Comparison of ENCODE assay signal across 8 mouse cellular contexts in the genomic region with DNA sequence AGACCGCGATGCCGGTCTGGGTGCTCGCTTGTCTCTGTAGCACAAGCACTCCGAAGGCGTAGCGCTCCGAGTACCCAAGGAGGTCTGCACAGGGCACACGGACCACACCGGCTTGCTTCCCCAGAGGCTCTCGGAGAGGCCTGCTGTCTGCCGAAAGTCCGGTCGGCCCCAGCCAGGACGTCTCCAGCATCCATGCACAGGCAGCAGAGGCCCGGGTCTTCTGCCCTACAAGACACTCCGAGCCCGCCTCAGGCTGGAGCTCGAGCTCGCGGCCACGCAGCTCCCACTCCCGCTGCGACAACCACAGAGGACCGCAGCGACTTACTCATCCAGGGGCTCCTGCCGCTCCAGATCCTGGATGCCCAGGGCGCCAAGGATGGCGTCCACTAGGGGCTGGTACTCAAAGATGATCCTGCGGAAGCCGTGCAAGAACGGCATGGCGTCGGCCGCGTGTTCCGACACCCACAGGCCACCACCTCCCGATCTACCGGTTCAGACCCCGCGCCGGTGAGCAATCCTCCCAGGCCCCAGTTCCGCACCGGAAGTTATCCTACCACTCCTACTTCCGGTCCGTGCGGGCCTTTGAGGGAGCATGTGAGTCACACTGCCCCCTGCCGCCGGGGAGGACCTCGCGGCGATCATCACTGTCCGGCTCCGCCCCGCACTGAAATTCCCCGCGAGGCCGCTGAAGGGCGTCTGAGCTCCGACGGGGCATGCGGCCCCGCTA. TPM values are rescaled to one million over a fixed set of nuclear protein-coding genes. Genes with fewer than 3 reads are reported as not detected.
A peak's percentile ranks its signal among the peaks of the same experiment; 100 is the strongest.
DNase-seq lines count a peak whose midpoint lies in the region; ATAC-seq and TF ChIP-seq lines count a peak whose summit lies in the region.

No protein-coding gene starts in this region.

- DNase-seq in 416B (ENCODE audit: low read depth) (peak; percentile 95), liver (peak; percentile 95)
- peak; percentile 96 for DNase-seq in heart, embryonic 10.5 days (ENCODE audit: low spot score)
- DNase-seq in spleen, postnatal 4 days (ENCODE audit: low spot score in 2 of 2), result peak; percentile 98 to 100

- TF ChIP-seq CTCF in bone marrow, adult 2 months (IDR thresholded peaks at IDR 0.05; ENCODE audit: control insufficient read depth, insufficient read depth, low read length), result peak; percentile 94

- H3K4me1 ChIP-seq in bone marrow, adult 2 months (ENCODE audit: control insufficient read depth, insufficient read depth, low read length), result peaks cover 5% of the 10 kb centered on the region
- H3K4me1 ChIP-seq in embryonic facial prominence, embryonic 15.5 days, result peaks cover 39% of the 10 kb centered on the region
- H3K4me1 ChIP-seq in heart, embryonic 10.5 days, result peaks cover 41% of the 10 kb centered on the region
- H3K4me1 ChIP-seq in kidney, embryonic 15.5 days, result peaks cover 33% of the 10 kb centered on the region

- peak overlapping the region; percentile 100 for H3K4me3 ChIP-seq in bone marrow, adult 2 months (replicated peaks; ENCODE audit: control insufficient read depth, low read depth, low read length)
- peak overlapping the region; percentile 84 for H3K4me3 ChIP-seq in embryonic facial prominence, embryonic 15.5 days (replicated peaks)
- H3K4me3 ChIP-seq in heart, embryonic 10.5 days, result peak overlapping the region; percentile 99
- H3K4me3 ChIP-seq in kidney, embryonic 15.5 days (replicated peaks), result peak overlapping the region; percentile 87

- under 1% methylated on average over 63 of the region's 63 CpGs for WGBS in bone marrow, adult 2 months
- under 1% methylated on average over 63 of the region's 63 CpGs for WGBS in embryonic facial prominence, embryonic 15.5 days
- under 1% methylated on average over 63 of the region's 63 CpGs for WGBS in heart, embryonic 10.5 days
- under 1% methylated on average over 63 of the region's 63 CpGs for WGBS in kidney, embryonic 15.5 days

- H3K36me3 ChIP-seq in embryonic facial prominence, embryonic 15.5 days, result peaks cover 39% of the 10 kb centered on the region
- peaks cover 38% of the 10 kb centered on the region for H3K36me3 ChIP-seq in heart, embryonic 10.5 days
- H3K36me3 ChIP-seq in kidney, embryonic 15.5 days, result peaks cover 37% of the 10 kb centered on the region

- H3K27me3 ChIP-seq in embryonic facial prominence, embryonic 15.5 days, result no peaks in the 10 kb centered on the region
- no peaks in the 10 kb centered on the region for H3K27me3 ChIP-seq in heart, embryonic 10.5 days (ENCODE audit: insufficient read depth, poor library complexity, severe bottlenecking)
- H3K27me3 ChIP-seq in kidney, embryonic 15.5 days, result no peaks in the 10 kb centered on the region

- H3K27ac ChIP-seq in bone marrow, adult 2 months (ENCODE audit: control insufficient read depth, insufficient read depth, low read depth, low read length, poor library complexity), result peak overlapping the region; percentile 94
- H3K27ac ChIP-seq in embryonic facial prominence, embryonic 15.5 days (replicated peaks), result peak overlapping the region; percentile 79
- peak overlapping the region; percentile 90 for H3K27ac ChIP-seq in heart, embryonic 10.5 days
- peak overlapping the region; percentile 78 for H3K27ac ChIP-seq in kidney, embryonic 15.5 days

- peak; percentile 83 for ATAC-seq in embryonic facial prominence, embryonic 15.5 days (ENCODE audit: insufficient number of reproducible peaks, low FRiP score, low TSS enrichment, low read depth)
- ATAC-seq in kidney, embryonic 15.5 days (replicated peaks; ENCODE audit: low FRiP score), result peak; percentile 82
- peak; percentile 89 for ATAC-seq in monocyte, adult 5-6 weeks (replicated peaks; ENCODE audit: insufficient number of reproducible peaks, low FRiP score, low TSS enrichment, poor library complexity, severe bottlenecking)

- peak overlapping the region; percentile 89 for H3K4me2 ChIP-seq in embryonic facial prominence, embryonic 15.5 days (replicated peaks)
- H3K4me2 ChIP-seq in kidney, embryonic 15.5 days, result peak overlapping the region; percentile 90

- peak overlapping the region; percentile 93 for H3K9ac ChIP-seq in embryonic facial prominence, embryonic 15.5 days
- H3K9ac ChIP-seq in kidney, embryonic 15.5 days, result peak overlapping the region; percentile 92

- peak; percentile 77; the same call in 1 of the 2 replicates for TF ChIP-seq POLR2A in bone marrow, adult 2 months (IDR thresholded peaks at IDR 0.05; ENCODE audit: borderline replicate concordance, control insufficient read depth, low read depth, low read length)

- H3K9me3 ChIP-seq in embryonic facial prominence, embryonic 15.5 days (replicated peaks), result no peaks in the 10 kb centered on the region
- no peaks in the 10 kb centered on the region for H3K9me3 ChIP-seq in heart, embryonic 10.5 days
- H3K9me3 ChIP-seq in kidney, embryonic 15.5 days (replicated peaks), result no peaks in the 10 kb centered on the region

RNA-seq across cellular contexts. Expression of gene Asb6, which starts 2.2 kb away (rescaled TPM):
- 30.0 and 32.4 TPM in 2 replicates for polyA plus RNA-seq in bone marrow, adult 2 months (2011; ENCODE audit: insufficient read depth, insufficient read length, low replicate concordance, missing spikeins)
- 37.8 and 37.9 TPM in 2 replicates for polyA plus RNA-seq in embryonic facial prominence, embryonic 15.5 days (2015; fragmentation: Nextera tagmentation; extraction: Ambion mirVana)
- polyA plus RNA-seq in heart, embryonic 10.5 days (2016; fragmentation: Nextera tagmentation; extraction: Ambion mirVana), result 31.3 and 40.1 TPM in 2 replicates
- 35.5 and 38.3 TPM in 2 replicates for polyA plus RNA-seq in kidney, embryonic 15.5 days (2015; fragmentation: Nextera tagmentation; extraction: Ambion mirVana)
- total RNA-seq in monocyte, adult 5-6 weeks (2017), result 20.4 to 45.6 TPM (median 27.7 TPM) in 3 replicates

RNA-seq across cellular contexts. Expression of gene Prrx2, which starts 6.9 kb away (rescaled TPM):
- polyA plus RNA-seq in bone marrow, adult 2 months (2011; ENCODE audit: insufficient read depth, insufficient read length, low replicate concordance, missing spikeins), result 4.1 TPM in 1 of 2 replicates, not detected in the other
- 77.3 and 88.8 TPM in 2 replicates for polyA plus RNA-seq in embryonic facial prominence, embryonic 15.5 days (2015; fragmentation: Nextera tagmentation; extraction: Ambion mirVana)
- polyA plus RNA-seq in heart, embryonic 10.5 days (2016; fragmentation: Nextera tagmentation; extraction: Ambion mirVana), result 49.1 and 73.9 TPM in 2 replicates
- 10.6 and 10.9 TPM in 2 replicates for polyA plus RNA-seq in kidney, embryonic 15.5 days (2015; fragmentation: Nextera tagmentation; extraction: Ambion mirVana)
- not detected in 3 replicates for total RNA-seq in monocyte, adult 5-6 weeks (2017)

RNA-seq across cellular contexts. Expression of gene Ntmt1, which starts 20.3 kb away (rescaled TPM):
- polyA plus RNA-seq in bone marrow, adult 2 months (2011; ENCODE audit: insufficient read depth, insufficient read length, low replicate concordance, missing spikeins), result 10.2 and 11.0 TPM in 2 replicates
- 85.9 and 87.0 TPM in 2 replicates for polyA plus RNA-seq in embryonic facial prominence, embryonic 15.5 days (2015; fragmentation: Nextera tagmentation; extraction: Ambion mirVana)
- 102 and 116 TPM in 2 replicates for polyA plus RNA-seq in heart, embryonic 10.5 days (2016; fragmentation: Nextera tagmentation; extraction: Ambion mirVana)
- 82.6 and 96.6 TPM in 2 replicates for polyA plus RNA-seq in kidney, embryonic 15.5 days (2015; fragmentation: Nextera tagmentation; extraction: Ambion mirVana)
- total RNA-seq in monocyte, adult 5-6 weeks (2017), result 7.1 to 15.9 TPM (median 9.9 TPM) in 3 replicates

RNA-seq across cellular contexts. Expression of gene 1700001O22Rik, which starts 24.5 kb away (rescaled TPM):
- not detected in 2 replicates for polyA plus RNA-seq in bone marrow, adult 2 months (2011; ENCODE audit: insufficient read depth, insufficient read length, low replicate concordance, missing spikeins)
- 2.7 and 3.7 TPM in 2 replicates for polyA plus RNA-seq in embryonic facial prominence, embryonic 15.5 days (2015; fragmentation: Nextera tagmentation; extraction: Ambion mirVana)
- 1.3 and 1.8 TPM in 2 replicates for polyA plus RNA-seq in heart, embryonic 10.5 days (2016; fragmentation: Nextera tagmentation; extraction: Ambion mirVana)
- 3.5 TPM in 2 replicates for polyA plus RNA-seq in kidney, embryonic 15.5 days (2015; fragmentation: Nextera tagmentation; extraction: Ambion mirVana)
- 0.68 TPM in 1 of 3 replicates, not detected in the others for total RNA-seq in monocyte, adult 5-6 weeks (2017)

Comparison
In these comparisons a context has a peak if more than half of its experiments do, and no peak if none do; other contexts are left out.
1. Peak in every context shown above with its lines: DNase-seq, ATAC-seq, H3K4me3 ChIP-seq and H3K27ac ChIP-seq.